Mouse (Mus musculus): Measurements from ENCODE around the gene Angptl2. TPM values are rescaled to one million over a fixed set of nuclear protein-coding genes. Genes with fewer than 3 reads are reported as not detected.

The Angptl2 gene
- 4.9 and 5.5 TPM in 2 replicates for polyA plus RNA-seq (2012; rRNA removed)

- Histone ChIP-seq H3K27ac (ENCODE audit: insufficient read depth, low read length) (0 out of 2 replicates have a peak within 1 kb of the TSS, but pooled peaks have one; percentile 36), H3K4me1 (ENCODE audit: control insufficient read depth, insufficient read depth, low read length) (peaks cover 7% of the 10 kb centered on the region; the same call in 1 of the 2 replicates), H3K4me3 (ENCODE audit: insufficient read depth, low read length) (no peak within 1 kb of the TSS)
- no peak for TF ChIP-seq CTCF (IDR thresholded peaks at IDR 0.05; ENCODE audit: extremely low read depth, insufficient read depth, low read length)
These were observed at the start of gene Angptl2 for GRCm38 (mm10) chr2:33215700-33216509. Angptl2 (plus strand) TSS chr2:33216069.

- TF ChIP-seq CTCF (IDR thresholded peaks at IDR 0.05; ENCODE audit: extremely low read depth, insufficient read depth, low read length) (no peak), POLR2A (IDR thresholded peaks at IDR 0.05; ENCODE audit: extremely low read depth, insufficient read depth, low read length) (no peak)
- Histone ChIP-seq H3K27ac (ENCODE audit: insufficient read depth, low read length) (no peak overlapping the region), H3K4me1 (ENCODE audit: control insufficient read depth, insufficient read depth, low read length) (peaks cover 10% of the 10 kb centered on the region), H3K4me3 (ENCODE audit: insufficient read depth, low read length) (no peak overlapping the region)
These were observed 48.8 kb upstream of the Angptl2 start for GRCm38 (mm10) chr2:33167060-33167459.

DNA sequence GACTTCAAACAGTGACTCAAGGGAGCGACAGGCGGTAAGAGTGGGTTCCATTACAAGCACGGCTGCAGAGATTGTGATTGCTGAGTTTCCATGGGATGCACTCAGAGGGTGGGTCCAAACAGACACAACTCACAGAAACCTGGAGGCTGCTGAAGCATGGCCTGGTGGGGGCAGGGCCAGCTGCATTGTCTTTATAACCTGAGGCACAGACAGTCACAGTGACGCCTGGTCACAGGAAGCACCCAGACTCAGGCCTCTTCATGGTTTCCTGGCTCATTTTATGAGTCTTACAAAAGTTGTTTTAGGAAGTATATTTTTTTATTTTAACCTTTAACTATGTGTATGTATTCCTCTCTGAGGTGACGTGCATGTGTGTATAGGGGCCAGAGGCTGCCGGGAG lies 46.4 kb upstream of the Angptl2 start:
- no peak for TF ChIP-seq POLR2A (IDR thresholded peaks at IDR 0.05; ENCODE audit: extremely low read depth, insufficient read depth, low read length)
- no peak for TF ChIP-seq CTCF (IDR thresholded peaks at IDR 0.05; ENCODE audit: extremely low read depth, insufficient read depth, low read length)
- H3K4me1 ChIP-seq (ENCODE audit: control insufficient read depth, insufficient read depth, low read length), result peaks cover 10% of the 10 kb centered on the region
- no peak overlapping the region for H3K27ac ChIP-seq (ENCODE audit: insufficient read depth, low read length)
- no peak overlapping the region for H3K4me3 ChIP-seq (ENCODE audit: insufficient read depth, low read length)

- H3K27ac ChIP-seq (ENCODE audit: insufficient read depth, low read length), result no peak overlapping the region
- no peak for TF ChIP-seq CTCF (IDR thresholded peaks at IDR 0.05; ENCODE audit: extremely low read depth, insufficient read depth, low read length)
- TF ChIP-seq POLR2A (IDR thresholded peaks at IDR 0.05; ENCODE audit: extremely low read depth, insufficient read depth, low read length), result no peak
These were observed 44.9 kb upstream of the Angptl2 start for GRCm38 (mm10) chr2:33170777-33171565.

DNA sequence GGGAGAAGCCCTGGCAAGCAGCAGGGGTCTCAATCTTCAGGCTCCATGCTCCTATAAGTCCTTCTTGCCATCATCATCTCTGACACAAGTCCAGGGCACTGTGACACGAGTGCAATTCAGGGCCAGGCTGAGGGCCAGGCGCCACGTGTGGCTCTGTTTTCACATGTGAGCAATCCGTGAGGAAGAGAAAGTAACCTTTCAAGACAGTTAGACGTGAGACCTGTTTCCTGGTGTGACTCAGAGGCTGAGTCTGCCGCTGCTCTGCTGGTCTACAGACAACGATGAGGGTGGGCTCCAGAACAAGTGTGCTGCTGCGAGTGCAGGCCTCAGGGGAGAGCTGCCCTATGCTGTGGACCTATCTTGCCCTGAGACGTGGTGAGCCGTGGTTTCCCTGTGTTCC lies 42.7 kb upstream of the Angptl2 start:
- Histone ChIP-seq H3K4me3 (ENCODE audit: insufficient read depth, low read length) (no peak overlapping the region), H3K4me1 (ENCODE audit: control insufficient read depth, insufficient read depth, low read length) (peaks cover 10% of the 10 kb centered on the region), H3K27ac (ENCODE audit: insufficient read depth, low read length) (no peak overlapping the region)
- TF ChIP-seq CTCF (IDR thresholded peaks at IDR 0.05; ENCODE audit: extremely low read depth, insufficient read depth, low read length) (no peak), POLR2A (IDR thresholded peaks at IDR 0.05; ENCODE audit: extremely low read depth, insufficient read depth, low read length) (no peak)

More at GRCm38 (mm10) chr2:33170777-33171565, 44.9 kb upstream of the Angptl2 start:
- Histone ChIP-seq H3K4me1 (ENCODE audit: control insufficient read depth, insufficient read depth, low read length) (0 out of 2 replicates have a peak, but pooled peaks cover 3% of the 10 kb centered on the region), H3K4me3 (ENCODE audit: insufficient read depth, low read length) (no peak overlapping the region)

GRCm38 (mm10) chr2:33173686-33174085 lies 42.2 kb upstream of the Angptl2 start:
- Histone ChIP-seq H3K4me1 (ENCODE audit: control insufficient read depth, insufficient read depth, low read length) (peaks cover 15% of the 10 kb centered on the region), H3K4me3 (ENCODE audit: insufficient read depth, low read length) (no peak overlapping the region), H3K27ac (ENCODE audit: insufficient read depth, low read length) (no peak overlapping the region)
- TF ChIP-seq POLR2A (IDR thresholded peaks at IDR 0.05; ENCODE audit: extremely low read depth, insufficient read depth, low read length), result no peak
- TF ChIP-seq CTCF (IDR thresholded peaks at IDR 0.05; ENCODE audit: extremely low read depth, insufficient read depth, low read length), result no peak

- H3K4me3 ChIP-seq (ENCODE audit: insufficient read depth, low read length), result no peak overlapping the region
- TF ChIP-seq POLR2A (IDR thresholded peaks at IDR 0.05; ENCODE audit: extremely low read depth, insufficient read depth, low read length) (no peak), CTCF (IDR thresholded peaks at IDR 0.05; ENCODE audit: extremely low read depth, insufficient read depth, low read length) (no peak)
- H3K4me1 ChIP-seq (ENCODE audit: control insufficient read depth, insufficient read depth, low read length), result peaks cover 25% of the 10 kb centered on the region
- H3K27ac ChIP-seq (ENCODE audit: insufficient read depth, low read length), result no peak overlapping the region
These were observed 39.4 kb upstream of the Angptl2 start for GRCm38 (mm10) chr2:33176516-33176915.

GRCm38 (mm10) chr2:33176921-33177320 lies 38.9 kb upstream of the Angptl2 start:
- 0 out of 2 replicates have a peak overlapping the region, but pooled peaks have one; percentile 25 for H3K27ac ChIP-seq (ENCODE audit: insufficient read depth, low read length)
- peaks cover 23% of the 10 kb centered on the region for H3K4me1 ChIP-seq (ENCODE audit: control insufficient read depth, insufficient read depth, low read length)
- TF ChIP-seq POLR2A (IDR thresholded peaks at IDR 0.05; ENCODE audit: extremely low read depth, insufficient read depth, low read length), result no peak
- TF ChIP-seq CTCF (IDR thresholded peaks at IDR 0.05; ENCODE audit: extremely low read depth, insufficient read depth, low read length), result no peak

DNA sequence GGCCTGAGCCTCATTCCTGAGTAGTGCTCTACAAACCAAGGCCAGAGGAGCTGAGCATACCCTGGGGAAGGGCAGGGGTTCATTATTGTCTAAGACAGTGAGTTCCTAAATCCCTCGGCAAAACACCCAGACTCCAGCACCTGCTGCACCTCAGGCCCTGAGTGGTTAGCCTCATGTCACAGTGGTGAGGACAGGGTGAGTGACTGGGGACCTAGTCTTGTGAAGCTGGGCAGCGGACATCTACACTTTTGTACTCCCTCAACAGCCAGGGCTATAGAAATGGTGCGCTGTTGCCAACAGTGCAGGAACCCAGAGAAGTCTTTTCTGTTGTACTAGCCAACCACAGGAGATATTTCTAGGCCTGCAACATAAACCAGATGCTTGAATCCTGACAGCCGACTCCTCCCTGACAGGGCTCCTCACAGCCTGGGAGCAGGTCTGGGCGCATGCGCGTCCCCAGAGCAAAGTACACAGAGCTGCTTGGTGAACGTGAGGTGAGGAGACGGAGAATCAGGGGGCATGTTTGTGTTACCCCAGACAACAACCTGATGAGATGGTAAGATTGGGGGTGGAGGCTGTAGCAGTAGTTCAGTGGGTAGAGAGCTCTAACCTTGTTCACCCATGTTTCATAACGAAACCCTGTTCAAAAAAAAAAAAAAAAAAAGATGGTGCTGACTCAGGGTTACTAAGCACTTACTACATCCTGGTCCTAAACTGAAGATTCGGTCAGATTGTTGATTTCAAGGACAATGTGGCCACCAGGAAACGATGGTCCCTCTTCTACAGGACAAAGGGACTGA lies 38.2 kb upstream of the Angptl2 start:
- TF ChIP-seq CTCF (IDR thresholded peaks at IDR 0.05; ENCODE audit: extremely low read depth, insufficient read depth, low read length), result no peak
- TF ChIP-seq POLR2A (IDR thresholded peaks at IDR 0.05; ENCODE audit: extremely low read depth, insufficient read depth, low read length), result no peak
- Histone ChIP-seq H3K4me1 (ENCODE audit: control insufficient read depth, insufficient read depth, low read length) (peaks cover 23% of the 10 kb centered on the region), H3K4me3 (ENCODE audit: insufficient read depth, low read length) (no peak overlapping the region), H3K27ac (ENCODE audit: insufficient read depth, low read length) (peak overlapping the region; percentile 35; the same call in 1 of the 2 replicates)

More at GRCm38 (mm10) chr2:33176921-33177320, 38.9 kb upstream of the Angptl2 start:
- H3K4me3 ChIP-seq (ENCODE audit: insufficient read depth, low read length), result no peak overlapping the region
